Mouse (Mus musculus): ENCODE measurements at regions not wholly inside any gene's neighbourhood (a gene's known extent, or its start where the extent isn't known, plus 50 kb on each side); places are given as distances from the start of the nearest gene placed in this dataset.

DNA sequence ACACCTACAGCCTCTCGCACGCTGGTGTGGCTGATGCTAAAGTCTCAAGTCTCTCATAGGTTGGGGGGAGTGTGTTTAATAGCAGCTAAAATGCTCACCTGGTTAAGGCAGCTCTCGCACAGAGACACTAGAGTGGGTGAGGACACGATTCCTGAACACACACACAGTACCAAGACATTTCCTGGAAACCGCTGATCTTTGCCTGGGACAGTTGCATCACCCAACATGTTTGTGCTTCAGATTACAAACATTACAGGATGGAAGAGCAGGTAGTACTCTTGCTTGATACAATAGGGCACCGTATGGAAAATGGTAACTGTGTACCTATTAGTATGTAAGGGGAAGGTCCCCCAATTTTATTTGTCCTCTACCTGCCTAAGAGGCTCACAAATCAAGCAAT is 2053.3 kb downstream of the A830018L16Rik start:
- no peak for TF ChIP-seq POLR2A (IDR thresholded peaks at IDR 0.05; ENCODE audit: control insufficient read depth, low read depth, low read length)
- no peak for TF ChIP-seq CTCF (IDR thresholded peaks at IDR 0.05; ENCODE audit: control insufficient read depth, insufficient read depth, insufficient replicate concordance, low read depth, low read length)
